In the genomic region with DNA sequence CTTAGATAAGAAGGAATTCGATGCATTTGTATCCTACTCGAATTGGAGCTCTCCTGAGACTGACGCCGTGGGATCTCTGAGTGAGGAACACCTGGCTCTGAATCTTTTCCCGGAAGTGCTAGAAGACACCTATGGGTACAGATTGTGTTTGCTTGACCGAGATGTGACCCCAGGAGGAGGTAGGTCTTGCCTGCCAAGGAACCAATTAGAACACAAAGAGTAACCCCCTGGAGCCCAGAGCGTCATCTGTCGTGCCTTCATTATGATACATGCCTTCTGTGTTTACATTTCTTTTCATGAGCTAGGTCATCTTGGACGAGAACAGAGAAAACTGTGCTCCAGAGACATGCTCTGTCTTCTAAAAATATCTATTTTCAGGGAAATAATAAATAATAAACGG, we compare ENCODE assay signal across 21 mouse cellular contexts. TPM values are rescaled to one million over a fixed set of nuclear protein-coding genes. Genes with fewer than 3 reads are reported as not detected.
DNase-seq lines count a peak whose midpoint lies in the region; ATAC-seq lines count a peak whose summit lies in the region.
"Had no signal": no experiment of that assay in that cellular context is flagged by ENCODE, and none has a peak within 500 bp of the region (broad histone marks: within the 10 kb centered on the region; RNA-seq: fewer than 3 reads in every experiment).

No protein-coding gene starts in this region.

- DNase-seq in cerebellum, postnatal 10 days = peak; percentile 45 to 55
- no peak for DNase-seq in cerebellum, adult 11-12 months
- peak; percentile 31 for DNase-seq in left cerebral cortex, postnatal 4 days
- no peak for DNase-seq in left cerebral cortex, adult 9 months (ENCODE audit: low spot score in 2 of 2)
- DNase-seq in adrenal gland, adult 2 months = no peak
- no peak for DNase-seq in ovary, postnatal 10 days (ENCODE audit: low spot score)
- DNase-seq: gastrocnemius, postnatal 14 days; heart, postnatal 14 days; kidney, adult 2 months; kidney, postnatal 4 days; spleen, adult 18-20 months; thymus, postnatal 14 days had no signal

- intact Hi-C loops in left cerebral cortex, postnatal 4 days (cut with DNase I) = loop anchor here (2.0 to 10.0 kb wide), 2 partner anchors 167 to 433 kb away; no protein-coding TSS in a partner anchor

- no peak overlapping the region for H3K27ac ChIP-seq in hindbrain, embryonic 15.5 days (replicated peaks)
- H3K27ac ChIP-seq in neural tube, embryonic 15.5 days (replicated peaks) = no peak overlapping the region
- H3K27ac ChIP-seq: heart, embryonic 10.5 days; limb, embryonic 10.5 days; liver, embryonic 12.5 days; lung, embryonic 15.5 days; stomach, embryonic 15.5 days had no signal

- H3K4me1 ChIP-seq in hindbrain, embryonic 15.5 days (replicated peaks) = peaks cover 7% of the 10 kb centered on the region
- H3K4me1 ChIP-seq in neural tube, embryonic 15.5 days = peaks cover 13% of the 10 kb centered on the region
- H3K4me1 ChIP-seq: heart, embryonic 10.5 days; limb, embryonic 10.5 days; liver, embryonic 12.5 days; lung, embryonic 15.5 days; stomach, embryonic 15.5 days had no signal

- H3K4me2 ChIP-seq in hindbrain, embryonic 15.5 days = 0 out of 2 replicates have a peak overlapping the region, but pooled peaks have one; percentile 19
- peak overlapping the region; percentile 7 for H3K4me2 ChIP-seq in neural tube, embryonic 15.5 days
- H3K4me2 ChIP-seq: liver, embryonic 12.5 days; lung, embryonic 15.5 days; stomach, embryonic 15.5 days had no signal

- no peaks in the 10 kb centered on the region for H3K36me3 ChIP-seq in hindbrain, embryonic 15.5 days
- no peaks in the 10 kb centered on the region for H3K36me3 ChIP-seq in neural tube, embryonic 15.5 days
- H3K36me3 ChIP-seq: heart, embryonic 10.5 days; limb, embryonic 10.5 days; liver, embryonic 12.5 days; lung, embryonic 15.5 days; stomach, embryonic 15.5 days had no signal

- no peak overlapping the region for H3K4me3 ChIP-seq in hindbrain, embryonic 15.5 days
- no peak overlapping the region for H3K4me3 ChIP-seq in neural tube, embryonic 15.5 days (replicated peaks)
- H3K4me3 ChIP-seq: heart, embryonic 10.5 days; limb, embryonic 10.5 days; liver, embryonic 12.5 days; lung, embryonic 15.5 days; stomach, embryonic 15.5 days had no signal

- H3K9ac ChIP-seq in hindbrain, embryonic 15.5 days = no peak overlapping the region
- H3K9ac ChIP-seq in neural tube, embryonic 15.5 days (replicated peaks) = no peak overlapping the region
- H3K9ac ChIP-seq: liver, embryonic 12.5 days; lung, embryonic 15.5 days; stomach, embryonic 15.5 days had no signal

- WGBS in hindbrain, embryonic 15.5 days = 35% methylated on average over 10 of the region's 10 CpGs
- 24% methylated on average over 10 of the region's 10 CpGs for WGBS in neural tube, embryonic 15.5 days

- peak; percentile 42; the same call in 1 of the 2 replicates for ATAC-seq in hindbrain, embryonic 15.5 days (ENCODE audit: low FRiP score, low read depth)
- ATAC-seq in neural tube, embryonic 15.5 days (ENCODE audit: low FRiP score) = no peak
- ATAC-seq: activated CD4-positive, CD25-positive, alpha-beta regulatory T cell, adult 4 months; liver, embryonic 12.5 days had no signal

- H3K27me3 ChIP-seq in hindbrain, embryonic 15.5 days = no peaks in the 10 kb centered on the region
- H3K27me3 ChIP-seq in neural tube, embryonic 15.5 days (replicated peaks) = no peaks in the 10 kb centered on the region
- H3K27me3 ChIP-seq: liver, embryonic 12.5 days; lung, embryonic 15.5 days; stomach, embryonic 15.5 days had no signal

- H3K9me3 ChIP-seq in hindbrain, embryonic 15.5 days = no peaks in the 10 kb centered on the region
- no peaks in the 10 kb centered on the region for H3K9me3 ChIP-seq in neural tube, embryonic 15.5 days (replicated peaks)
- H3K9me3 ChIP-seq: heart, embryonic 10.5 days; limb, embryonic 10.5 days; liver, embryonic 12.5 days; lung, embryonic 15.5 days; stomach, embryonic 15.5 days had no signal

RNA-seq across cellular contexts. Expression of a gene that starts 32.1 kb away (rescaled TPM):
- 1 to 10 TPM in 1 of 2 experiments, under 1 TPM in 1; 0.24 to 1.8 TPM for total RNA-seq in left cerebral cortex, postnatal 4 days (2021)
- polyA plus RNA-seq in hindbrain, embryonic 15.5 days (2015; fragmentation: Nextera tagmentation; extraction: Ambion mirVana) = 0.08 TPM in 1 of 2 replicates, not detected in the other
- polyA plus RNA-seq in neural tube, embryonic 15.5 days (2015; fragmentation: Nextera tagmentation; extraction: Ambion mirVana) = 0.09 and 0.10 TPM in 2 replicates
- total RNA-seq in adrenal gland, adult 2 months (2021) = not detected
- not detected in 2 replicates for polyA plus RNA-seq in adrenal gland, adult 2 months (2012; rRNA removed)
- total RNA-seq: common myeloid progenitor, adult 5-6 weeks had no signal
- polyA plus RNA-seq: activated CD4-positive, CD25-positive, alpha-beta regulatory T cell, adult 4 months; heart, embryonic 10.5 days; limb, embryonic 10.5 days; liver, embryonic 12.5 days; lung, embryonic 15.5 days had no signal

RNA-seq across cellular contexts. Expression of a gene that starts 32.6 kb away (rescaled TPM):
- under 1 TPM; 0.12 TPM for total RNA-seq in left cerebral cortex, postnatal 4 days (2021)
- polyA plus RNA-seq in hindbrain, embryonic 15.5 days (2015; fragmentation: Nextera tagmentation; extraction: Ambion mirVana) = not detected in 2 replicates
- 0.03 and 0.29 TPM in 2 replicates for polyA plus RNA-seq in neural tube, embryonic 15.5 days (2015; fragmentation: Nextera tagmentation; extraction: Ambion mirVana)
- total RNA-seq in adrenal gland, adult 2 months (2021) = not detected
- not detected in 2 replicates for polyA plus RNA-seq in adrenal gland, adult 2 months (2012; rRNA removed)

Comparison
In these comparisons a context has a peak if more than half of its experiments do, and no peak if none do; other contexts are left out.
1. DNase-seq: peak in cerebellum, postnatal 10 days (2 of 2) and left cerebral cortex, postnatal 4 days (single experiment); none in cerebellum, adult 11-12 months (single experiment), left cerebral cortex, adult 9 months (0 of 2), adrenal gland, adult 2 months (single experiment) and ovary, postnatal 10 days (single experiment).